ENCODE assay signal across 8 mouse cellular contexts in the genomic region with DNA sequence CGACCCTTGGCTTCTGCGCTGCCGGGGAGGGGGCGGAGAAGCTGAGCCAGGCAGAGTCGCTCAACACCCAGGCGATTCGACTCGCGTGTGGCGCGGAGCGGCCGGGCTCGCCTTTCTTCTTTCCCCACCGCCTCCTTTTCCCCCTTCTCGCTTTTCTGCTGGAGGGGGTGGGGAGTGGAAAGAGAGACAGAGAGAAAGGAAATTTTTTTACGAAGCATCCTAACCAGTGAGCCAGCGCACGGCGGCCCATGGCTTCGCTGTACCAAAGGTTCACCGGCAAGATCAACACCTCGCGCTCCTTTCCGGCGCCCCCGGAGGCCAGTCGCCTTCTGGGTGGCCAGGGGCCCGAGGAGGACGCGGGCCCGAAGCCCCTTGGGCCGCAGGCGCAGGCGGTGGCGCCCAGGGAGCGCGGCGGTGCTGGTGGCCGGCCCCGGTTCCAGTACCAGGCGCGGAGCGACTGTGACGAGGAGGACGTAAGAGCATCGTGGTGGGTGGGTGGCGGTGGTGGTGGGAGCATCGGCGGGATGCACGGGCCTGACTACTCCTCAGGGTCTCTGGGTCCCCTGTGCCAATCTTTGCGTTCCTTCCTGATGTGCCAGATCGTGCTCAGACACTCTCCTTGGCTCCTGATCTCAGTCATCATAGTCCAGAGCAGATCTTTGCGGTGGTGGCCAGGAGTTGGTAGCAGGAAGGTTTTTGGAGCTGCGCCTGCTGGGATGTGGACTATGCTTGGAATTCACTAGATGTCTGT.
A peak's percentile ranks its signal among the peaks of the same experiment; 100 is the strongest.
DNase-seq lines count a peak whose midpoint lies in the region; ATAC-seq lines count a peak whose summit lies in the region.

No protein-coding gene starts in this region.

- peak overlapping the region; percentile 55 for H3K4me2 ChIP-seq in liver, embryonic 11.5 days
- peak overlapping the region; percentile 95 for H3K4me2 ChIP-seq in hindbrain, embryonic 16.5 days (ENCODE audit: low read length)
- H3K4me2 ChIP-seq in midbrain, embryonic 14.5 days (ENCODE audit: low read length) = peak overlapping the region; percentile 93

- intact Hi-C loops in gastrocnemius, postnatal 36 days (cut with DNase I) = no loop called here

- WGBS in liver, embryonic 11.5 days = 4% methylated on average over 50 of the region's 55 CpGs
- WGBS in hindbrain, embryonic 16.5 days = 2% methylated on average over 53 of the region's 55 CpGs
- WGBS in midbrain, embryonic 14.5 days = 2% methylated on average over 55 of the region's 55 CpGs

- DNase-seq in liver, embryonic 11.5 days (ENCODE audit: low spot score) = no peak
- no peak for DNase-seq in liver
- DNase-seq in embryo, embryonic 9.5 days (ENCODE audit: extremely low spot score) = peak; percentile 43
- peak; percentile 76 for DNase-seq in midbrain, embryonic 14.5 days
- no peak for DNase-seq in spleen, postnatal 4 days (ENCODE audit: low spot score in 2 of 2)
- no peak for DNase-seq in urinary bladder, postnatal 4 days (ENCODE audit: low spot score in 2 of 2)
- DNase-seq in gastrocnemius, postnatal 36 days = no peak

- no peak overlapping the region for H3K27ac ChIP-seq in liver, embryonic 11.5 days (ENCODE audit: low read depth, low read length)
- H3K27ac ChIP-seq in hindbrain, embryonic 16.5 days (ENCODE audit: low read depth, low read length) = peak overlapping the region; percentile 76
- H3K27ac ChIP-seq in midbrain, embryonic 14.5 days (replicated peaks; ENCODE audit: low read depth, low read length) = peak overlapping the region; percentile 66

- H3K27me3 ChIP-seq in liver, embryonic 11.5 days (replicated peaks; ENCODE audit: control insufficient read depth, insufficient read depth, low read length) = peaks cover 30% of the 10 kb centered on the region
- no peaks in the 10 kb centered on the region for H3K27me3 ChIP-seq in hindbrain, embryonic 16.5 days (replicated peaks; ENCODE audit: control insufficient read depth, insufficient read depth, low read length)
- 0 out of 2 replicates have a peak, but pooled peaks cover 6% of the 10 kb centered on the region for H3K27me3 ChIP-seq in midbrain, embryonic 14.5 days (ENCODE audit: control insufficient read depth, insufficient read depth, low read length)

- no peak overlapping the region for H3K9ac ChIP-seq in liver, embryonic 11.5 days (ENCODE audit: low read depth, low read length)
- H3K9ac ChIP-seq in hindbrain, embryonic 16.5 days (ENCODE audit: low read depth, low read length) = peak overlapping the region; percentile 87
- peak overlapping the region; percentile 88 for H3K9ac ChIP-seq in midbrain, embryonic 14.5 days (replicated peaks; ENCODE audit: low read length)

- ATAC-seq in liver, embryonic 11.5 days (replicated peaks; ENCODE audit: low FRiP score) = no peak
- peak; percentile 63 for ATAC-seq in hindbrain, embryonic 16.5 days
- ATAC-seq in midbrain, embryonic 14.5 days (ENCODE audit: low FRiP score, low TSS enrichment) = peak; percentile 60

- H3K36me3 ChIP-seq in liver, embryonic 11.5 days (ENCODE audit: control insufficient read depth, insufficient read depth, low read length) = no peaks in the 10 kb centered on the region
- H3K36me3 ChIP-seq in hindbrain, embryonic 16.5 days (ENCODE audit: control insufficient read depth, insufficient read depth, low read length) = no peaks in the 10 kb centered on the region
- no peaks in the 10 kb centered on the region for H3K36me3 ChIP-seq in midbrain, embryonic 14.5 days (ENCODE audit: control insufficient read depth, insufficient read depth, low read length)

- no peaks in the 10 kb centered on the region for H3K4me1 ChIP-seq in liver, embryonic 11.5 days (replicated peaks; ENCODE audit: control insufficient read depth, insufficient read depth, low read length)
- H3K4me1 ChIP-seq in hindbrain, embryonic 16.5 days (ENCODE audit: control insufficient read depth, insufficient read depth, low read depth, low read length) = peaks cover 11% of the 10 kb centered on the region
- peaks cover 13% of the 10 kb centered on the region; the same call in 1 of the 2 replicates for H3K4me1 ChIP-seq in midbrain, embryonic 14.5 days (ENCODE audit: control insufficient read depth, insufficient read depth, low read length)

- H3K9me3 ChIP-seq in liver, embryonic 11.5 days (ENCODE audit: control insufficient read depth, low read length) = no peaks in the 10 kb centered on the region
- no peaks in the 10 kb centered on the region for H3K9me3 ChIP-seq in hindbrain, embryonic 16.5 days (ENCODE audit: control insufficient read depth, low read length)
- H3K9me3 ChIP-seq in midbrain, embryonic 14.5 days (ENCODE audit: control insufficient read depth, low read length) = no peaks in the 10 kb centered on the region

- peak overlapping the region; percentile 17; the same call in 1 of the 2 replicates for H3K4me3 ChIP-seq in liver, embryonic 11.5 days (ENCODE audit: low read depth, low read length)
- H3K4me3 ChIP-seq in hindbrain, embryonic 16.5 days (ENCODE audit: low read length) = peak overlapping the region; percentile 66
- peak overlapping the region; percentile 60 for H3K4me3 ChIP-seq in midbrain, embryonic 14.5 days (replicated peaks; ENCODE audit: low read depth, low read length)

Comparison
In these comparisons a context has a peak if more than half of its experiments do, and no peak if none do; other contexts are left out.
1. DNase-seq: peak in embryo, embryonic 9.5 days (single experiment) and midbrain, embryonic 14.5 days (single experiment); none in liver, embryonic 11.5 days (single experiment), liver (single experiment), spleen, postnatal 4 days (0 of 2), urinary bladder, postnatal 4 days (0 of 2) and gastrocnemius, postnatal 36 days (0 of 2).
2. Peak in every context shown above with its lines, with median percentiles within 50 percentile points of each other: H3K4me2 ChIP-seq and H3K4me3 ChIP-seq.